In the genomic region with DNA sequence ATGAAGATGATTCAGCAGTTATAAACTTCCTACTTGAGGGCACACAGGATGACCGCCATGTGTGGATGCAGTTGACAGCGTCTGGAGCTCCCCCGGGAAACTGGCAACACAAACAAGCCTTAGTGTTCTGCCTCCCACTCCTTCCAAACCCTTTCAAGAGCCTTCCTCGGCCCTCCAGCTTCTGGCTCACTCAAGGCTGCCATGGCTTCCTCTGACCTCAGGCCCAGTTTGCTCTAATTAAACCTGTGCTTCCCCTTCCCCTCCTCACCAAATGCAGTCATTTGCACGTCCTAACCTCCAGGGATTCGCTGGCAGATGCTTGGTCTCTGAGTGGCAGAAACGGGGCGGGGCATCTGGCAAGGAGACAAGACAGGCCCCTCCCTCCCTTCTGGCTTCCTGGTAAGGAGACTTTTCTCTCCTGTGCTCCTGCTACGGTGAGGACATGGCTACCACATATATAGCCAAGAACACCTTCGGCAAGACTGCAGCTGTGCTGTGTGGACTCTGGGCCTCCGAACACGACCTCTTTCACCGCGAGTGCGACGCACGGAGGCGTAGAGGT, we compare ENCODE assay signal across 9 mouse cellular contexts. TPM values are rescaled to one million over a fixed set of nuclear protein-coding genes. Genes with fewer than 3 reads are reported as not detected.
DNase-seq lines count a peak whose midpoint lies in the region; ATAC-seq and TF ChIP-seq lines count a peak whose summit lies in the region.
"Had no signal": no experiment of that assay in that cellular context is flagged by ENCODE, and none has a peak within 500 bp of the region (broad histone marks: within the 10 kb centered on the region; RNA-seq: fewer than 3 reads in every experiment).

No protein-coding gene starts in this region.

- no peaks in the 10 kb centered on the region for H3K9me3 ChIP-seq in liver, embryonic 11.5 days (ENCODE audit: control insufficient read depth, low read length)
- H3K9me3 ChIP-seq in heart, embryonic 13.5 days = no peaks in the 10 kb centered on the region
- H3K9me3 ChIP-seq in midbrain, embryonic 14.5 days (ENCODE audit: control insufficient read depth, low read length) = no peaks in the 10 kb centered on the region
- H3K9me3 ChIP-seq: liver, embryonic 13.5 days had no signal

- TF ChIP-seq POLR2A in liver, adult 2 months (IDR thresholded peaks at IDR 0.05; ENCODE audit: extremely low read depth, insufficient read depth, low read length) = no peak

- no peak for TF ChIP-seq CTCF in liver, adult 2 months (IDR thresholded peaks at IDR 0.05; ENCODE audit: low read depth, low read length)

- no peak overlapping the region for H3K27ac ChIP-seq in liver, adult 2 months (replicated peaks; ENCODE audit: insufficient read depth, low read depth, low read length)
- no peak overlapping the region for H3K27ac ChIP-seq in liver, embryonic 11.5 days (ENCODE audit: low read depth, low read length)
- 0 out of 2 replicates have a peak overlapping the region, but pooled peaks have one; percentile 8 for H3K27ac ChIP-seq in heart, embryonic 13.5 days (replicated peaks)
- no peak overlapping the region for H3K27ac ChIP-seq in midbrain, embryonic 14.5 days (replicated peaks; ENCODE audit: low read depth, low read length)
- H3K27ac ChIP-seq: liver, embryonic 13.5 days had no signal

- H3K4me3 ChIP-seq in liver, adult 2 months (ENCODE audit: insufficient read depth, low read depth, low read length) = no peak overlapping the region
- no peak overlapping the region for H3K4me3 ChIP-seq in liver, embryonic 11.5 days (ENCODE audit: low read depth, low read length)
- H3K4me3 ChIP-seq in heart, embryonic 13.5 days = no peak overlapping the region
- H3K4me3 ChIP-seq in midbrain, embryonic 14.5 days (replicated peaks; ENCODE audit: low read depth, low read length) = no peak overlapping the region
- H3K4me3 ChIP-seq: liver, embryonic 13.5 days had no signal

- no peaks in the 10 kb centered on the region for H3K79me2 ChIP-seq in liver, adult 2 months (ENCODE audit: control insufficient read depth, insufficient read depth, low read length)

- no peaks in the 10 kb centered on the region; the same call in 1 of the 2 replicates for H3K27me3 ChIP-seq in liver, adult 2 months (ENCODE audit: control insufficient read depth, insufficient read depth, low read length)
- no peaks in the 10 kb centered on the region for H3K27me3 ChIP-seq in liver, embryonic 11.5 days (replicated peaks; ENCODE audit: control insufficient read depth, insufficient read depth, low read length)
- H3K27me3 ChIP-seq in heart, embryonic 13.5 days (replicated peaks) = no peaks in the 10 kb centered on the region
- H3K27me3 ChIP-seq in midbrain, embryonic 14.5 days (ENCODE audit: control insufficient read depth, insufficient read depth, low read length) = no peaks in the 10 kb centered on the region
- H3K27me3 ChIP-seq: liver, embryonic 13.5 days had no signal

- WGBS in liver, adult 2 months = 50% methylated on average over 18 of the region's 18 CpGs
- WGBS in liver, embryonic 11.5 days = 57% methylated on average over 18 of the region's 18 CpGs
- WGBS in heart, embryonic 13.5 days = 44% methylated on average over 18 of the region's 18 CpGs
- 59% methylated on average over 18 of the region's 18 CpGs for WGBS in midbrain, embryonic 14.5 days

- peak overlapping the region; percentile 30; the same call in 1 of the 2 replicates for H3K9ac ChIP-seq in liver, adult 2 months (ENCODE audit: low read depth, low read length)
- no peak overlapping the region for H3K9ac ChIP-seq in liver, embryonic 11.5 days (ENCODE audit: low read depth, low read length)
- no peak overlapping the region for H3K9ac ChIP-seq in heart, embryonic 13.5 days
- no peak overlapping the region for H3K9ac ChIP-seq in midbrain, embryonic 14.5 days (replicated peaks; ENCODE audit: low read length)
- H3K9ac ChIP-seq: liver, embryonic 13.5 days had no signal

- DNase-seq in liver, adult 2 months (ENCODE audit: extremely low read depth, low read depth, low spot score) = no peak
- DNase-seq in liver, embryonic 11.5 days (ENCODE audit: low spot score) = no peak
- DNase-seq in embryo, embryonic 10 days (ENCODE audit: low spot score) = peak; percentile 58
- DNase-seq in midbrain, embryonic 14.5 days = peak; percentile 57
- no peak for DNase-seq in thymus, postnatal 25 days
- DNase-seq in urinary bladder, adult 2 months (ENCODE audit: low spot score) = no peak
- DNase-seq: liver, embryonic 13.5 days had no signal

- ATAC-seq in liver, embryonic 11.5 days (replicated peaks; ENCODE audit: low FRiP score) = no peak
- ATAC-seq in heart, embryonic 13.5 days (ENCODE audit: extremely low read depth, insufficient number of reproducible peaks, low FRiP score, low TSS enrichment) = no peak
- no peak for ATAC-seq in midbrain, embryonic 14.5 days (ENCODE audit: low FRiP score, low TSS enrichment)
- no peak for ATAC-seq in inflammation-experienced regulatory T-cells, adult 6 months

- H3K4me2 ChIP-seq in liver, embryonic 11.5 days = no peak overlapping the region
- H3K4me2 ChIP-seq in heart, embryonic 13.5 days = peak overlapping the region; percentile 35
- peak overlapping the region; percentile 2; the same call in 1 of the 2 replicates for H3K4me2 ChIP-seq in midbrain, embryonic 14.5 days (ENCODE audit: low read length)
- H3K4me2 ChIP-seq: liver, embryonic 13.5 days had no signal

- H3K36me3 ChIP-seq in liver, adult 2 months (ENCODE audit: control insufficient read depth, insufficient read depth, low read length) = no peaks in the 10 kb centered on the region
- no peaks in the 10 kb centered on the region for H3K36me3 ChIP-seq in liver, embryonic 11.5 days (ENCODE audit: control insufficient read depth, insufficient read depth, low read length)
- no peaks in the 10 kb centered on the region for H3K36me3 ChIP-seq in heart, embryonic 13.5 days
- no peaks in the 10 kb centered on the region for H3K36me3 ChIP-seq in midbrain, embryonic 14.5 days (ENCODE audit: control insufficient read depth, insufficient read depth, low read length)
- H3K36me3 ChIP-seq: liver, embryonic 13.5 days had no signal

- no peaks in the 10 kb centered on the region for H3K4me1 ChIP-seq in liver, adult 2 months (ENCODE audit: control insufficient read depth, insufficient read depth, low read length)
- H3K4me1 ChIP-seq in liver, embryonic 11.5 days (replicated peaks; ENCODE audit: control insufficient read depth, insufficient read depth, low read length) = no peaks in the 10 kb centered on the region
- H3K4me1 ChIP-seq in heart, embryonic 13.5 days = peaks cover 12% of the 10 kb centered on the region
- H3K4me1 ChIP-seq in midbrain, embryonic 14.5 days (ENCODE audit: control insufficient read depth, insufficient read depth, low read length) = peaks cover 3% of the 10 kb centered on the region; the same call in 1 of the 2 replicates
- H3K4me1 ChIP-seq: liver, embryonic 13.5 days had no signal

RNA-seq across cellular contexts. Expression of a gene that starts 13.2 kb away (rescaled TPM):
- total RNA-seq in liver, adult 2 months (2014; rRNA removed) = not detected in 2 replicates
- not detected in 2 replicates for polyA plus RNA-seq in liver, adult 2 months (2012; rRNA removed)
- not detected in 2 replicates for polyA plus RNA-seq in liver, embryonic 11.5 days (2014; fragmentation: Nextera tagmentation; extraction: Ambion mirVana)
- polyA plus RNA-seq in heart, embryonic 13.5 days (2015; fragmentation: Nextera tagmentation; extraction: Ambion mirVana) = not detected in 2 replicates
- polyA plus RNA-seq in midbrain, embryonic 14.5 days (2014; fragmentation: Nextera tagmentation; extraction: Ambion mirVana) = 0.08 and 0.11 TPM in 2 replicates
- polyA plus RNA-seq in urinary bladder, adult 2 months (2012; rRNA removed) = not detected in 2 replicates
- under 1 TPM in 2 of 3 experiments, not detected in 1; 0.21 to 0.28 TPM for polyA plus RNA-seq in inflammation-experienced regulatory T-cells, adult 6 months (2017; shearing (Covaris generic))
- polyA plus RNA-seq: liver, embryonic 13.5 days had no signal

Comparison
In these comparisons a context has a peak if more than half of its experiments do, and no peak if none do; other contexts are left out.
1. DNase-seq: peak in embryo, embryonic 10 days (single experiment) and midbrain, embryonic 14.5 days (single experiment); none in liver, adult 2 months (single experiment), liver, embryonic 11.5 days (single experiment), thymus, postnatal 25 days (single experiment) and urinary bladder, adult 2 months (single experiment).